Mouse (Mus musculus) adrenal gland (tissue): ENCODE data around the gene Nptxr.

Experiments used
- intact Hi-C: fragments of 180-260 bp; cut with DNase I; formaldehyde crosslinking; loops from one replicate; pipeline ENCODE4 v1.15.1; 2025

Gene Nptxr

GRCm38 (mm10) chr15:79755977-79756625, 48.5 kb downstream of the Nptxr start:
- intact Hi-C loops, result loop anchor here (5.0 kb wide), 1 partner anchor 51 kb away; no protein-coding TSS in a partner anchor

GRCm38 (mm10) chr15:79755176-79755575, 49.4 kb downstream of the Nptxr start:
- intact Hi-C loops, result loop anchor here (5.0 kb wide), 1 partner anchor 52 kb away; no protein-coding TSS in a partner anchor

GRCm38 (mm10) chr15:79753873-79754272, 50.7 kb downstream of the Nptxr start:
- intact Hi-C loops, result loop anchor here (5.0 kb wide), 1 partner anchor 78 kb away; the partner anchor contains the start of genes Cbx6 and Npcd

- intact Hi-C loops, result loop anchor here (5.0 kb wide), 1 partner anchor 79 kb away; the partner anchor contains the start of genes Cbx6 and Npcd
These were observed 51.2 kb downstream of the Nptxr start for GRCm38 (mm10) chr15:79753420-79753752.

DNA sequence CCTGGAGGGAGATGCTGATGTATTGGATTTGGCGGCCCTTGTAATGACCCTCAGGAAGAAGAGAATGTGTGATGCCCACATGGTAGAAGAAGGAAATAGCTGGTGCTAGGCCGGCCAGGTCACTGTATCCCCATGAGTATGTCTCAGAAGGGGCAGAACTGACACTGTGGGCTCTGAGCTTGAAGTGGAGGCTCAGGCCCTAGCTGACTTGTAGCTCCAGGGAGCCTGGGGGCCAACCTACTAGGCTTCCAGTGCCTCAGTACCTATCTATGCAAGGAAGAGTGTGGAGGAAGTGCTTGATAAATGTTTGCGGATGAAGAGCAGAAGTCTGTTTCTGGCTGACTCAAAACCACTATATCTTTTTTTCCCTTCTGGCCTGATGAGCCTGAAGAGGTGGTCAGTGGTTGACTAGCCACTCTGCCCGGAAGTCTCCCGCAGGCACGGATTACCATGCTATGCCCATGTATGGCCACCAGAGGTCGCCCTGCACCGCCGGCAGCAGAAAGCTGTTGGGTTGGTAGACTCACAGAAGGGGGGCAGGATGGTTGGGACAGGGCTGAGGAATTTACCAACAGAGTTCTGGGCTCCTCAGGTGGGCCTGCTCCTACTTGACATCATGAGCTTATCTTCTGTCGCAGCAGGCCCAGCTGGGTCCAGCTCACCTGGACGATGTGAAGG, 51.7 kb downstream of the Nptxr start:
- intact Hi-C loops, result loop anchor here (5.0 kb wide), 1 partner anchor 79 kb away; the partner anchor contains the start of genes Cbx6 and Npcd

- intact Hi-C loops, result loop anchor here (5.0 kb wide), 1 partner anchor 81 kb away; the partner anchor contains the start of genes Cbx6 and Npcd
These were observed 52.8 kb downstream of the Nptxr start for GRCm38 (mm10) chr15:79751772-79752171.

DNA sequence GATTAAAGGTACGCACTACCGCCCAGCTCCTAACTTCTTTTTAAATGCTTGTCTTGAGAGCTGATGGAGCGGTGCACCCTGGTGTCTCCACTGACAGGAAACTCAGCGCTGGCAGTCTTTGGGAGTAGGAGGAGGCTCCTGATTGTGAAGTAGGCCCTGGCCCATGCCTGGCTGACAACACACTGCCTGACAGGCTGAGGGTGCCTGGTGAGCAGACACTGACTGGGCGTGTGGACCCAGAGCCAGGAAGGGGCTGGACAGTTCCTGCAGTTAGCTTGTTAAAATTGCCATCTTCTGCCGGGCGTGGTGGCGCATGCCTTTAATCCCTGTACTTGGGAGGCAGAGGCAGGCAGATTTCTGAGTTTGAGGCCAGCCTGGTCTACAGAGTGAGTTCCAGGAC, 54.3 kb downstream of the Nptxr start:
- intact Hi-C loops, result loop anchor here (5.0 kb wide), 1 partner anchor 82 kb away; the partner anchor contains the start of genes Cbx6 and Npcd

DNA sequence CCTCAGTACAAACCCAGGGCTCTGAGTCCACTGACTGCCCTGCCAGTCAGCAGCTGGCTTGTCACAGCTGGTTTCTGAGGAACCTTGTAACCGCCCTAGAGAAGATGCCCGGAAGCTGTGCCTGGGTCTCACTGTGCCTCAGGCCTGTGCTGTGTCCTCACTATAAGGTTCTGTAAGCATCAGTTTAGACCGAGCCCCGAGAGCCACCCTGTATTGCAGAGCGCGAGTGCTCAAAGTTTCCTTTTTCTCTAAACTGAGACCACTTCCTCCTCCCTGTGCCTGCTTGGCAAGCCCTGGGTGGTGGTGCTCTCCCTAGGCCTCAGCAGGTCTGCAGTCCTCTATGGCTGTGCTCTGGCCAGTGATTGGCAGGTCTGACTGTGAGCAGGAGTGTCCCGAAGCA, 55.4 kb downstream of the Nptxr start:
- intact Hi-C loops, result no loop called here

DNA sequence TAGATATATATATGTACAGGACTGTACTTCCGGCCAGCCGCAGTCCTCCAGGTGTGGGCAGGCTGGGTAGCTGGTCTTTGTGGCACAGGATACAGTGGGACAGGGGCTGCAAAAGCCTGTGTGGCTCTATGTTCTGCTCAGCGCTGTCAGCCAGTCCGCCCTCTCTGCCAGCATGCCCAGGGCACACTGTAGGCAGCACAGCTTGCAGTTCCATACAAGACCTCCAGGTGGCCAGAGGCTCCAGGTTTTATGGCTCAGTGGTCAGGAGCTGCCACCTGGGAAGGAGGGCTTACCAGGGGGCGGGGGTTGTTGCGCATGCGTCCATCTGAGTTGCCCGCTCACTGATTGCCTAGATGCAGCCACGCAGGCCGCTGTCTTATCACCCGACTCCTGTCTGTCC, 56.6 kb downstream of the Nptxr start:
- intact Hi-C loops, result no loop called here

DNA sequence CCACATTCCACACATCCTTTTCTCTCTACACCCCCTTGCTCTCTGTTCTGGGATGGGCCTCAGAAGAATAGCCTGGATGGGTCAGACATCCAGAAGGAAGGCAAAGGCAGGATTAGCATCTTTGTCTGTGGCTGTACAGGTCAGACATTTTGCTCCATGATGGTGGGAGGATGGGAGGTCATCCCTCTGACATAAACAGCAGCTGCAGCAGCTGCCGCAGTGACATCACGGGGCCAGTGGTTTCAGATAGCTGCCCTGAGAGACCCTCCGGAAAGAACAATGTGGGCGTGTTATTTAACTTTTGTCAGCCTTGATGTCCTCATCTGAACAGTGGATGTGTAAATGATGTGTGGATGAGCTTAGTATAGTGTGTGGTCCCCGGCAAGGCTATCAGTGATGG, 58.7 kb downstream of the Nptxr start:
- intact Hi-C loops, result no loop called here

DNA sequence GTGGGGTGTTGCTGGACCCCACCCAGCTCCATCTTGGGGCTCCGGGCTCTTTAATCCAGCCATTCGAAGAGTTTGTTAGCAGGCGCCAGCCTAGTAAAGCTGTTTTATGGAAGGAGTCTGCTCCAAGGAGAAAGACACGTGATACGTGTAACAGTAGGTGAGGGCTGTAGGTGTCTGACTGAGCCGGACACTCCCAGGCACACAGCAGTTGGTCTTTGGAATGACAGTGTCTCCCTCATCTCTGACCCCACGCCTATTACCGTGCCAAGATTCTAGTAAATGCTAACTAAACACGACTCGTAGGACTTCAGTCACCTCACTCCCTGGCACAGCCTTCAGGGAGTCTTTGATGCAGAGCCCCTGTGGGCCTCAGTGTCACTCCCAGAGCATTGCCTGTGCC, 59.3 kb downstream of the Nptxr start:
- intact Hi-C loops, result no loop called here

GRCm38 (mm10) chr15:79744742-79745141, 59.8 kb downstream of the Nptxr start:
- intact Hi-C loops, result loop anchor here (5.0 kb wide), 1 partner anchor 57 kb away; the partner anchor contains the start of gene Josd1

DNA sequence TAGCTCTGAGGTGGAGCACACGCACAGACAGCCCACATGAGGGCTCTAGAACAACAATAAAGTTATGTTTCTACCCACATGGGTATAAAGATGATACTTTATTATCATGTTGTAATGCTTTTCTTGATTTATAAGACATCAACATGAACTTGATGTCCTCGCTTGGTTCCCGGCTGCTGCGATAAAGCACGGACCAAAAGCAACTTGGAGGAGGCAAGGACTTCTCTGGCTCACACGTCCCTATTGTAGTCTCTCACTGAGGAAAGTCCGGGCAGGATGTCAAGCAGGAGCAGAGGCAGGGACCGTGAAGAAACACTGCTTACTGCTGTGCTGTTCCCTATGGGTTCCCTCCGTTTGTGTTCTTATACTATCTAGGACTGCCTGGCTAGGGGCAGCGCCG, 60.6 kb downstream of the Nptxr start:
- intact Hi-C loops, result loop anchor here (5.0 kb wide), 1 partner anchor 57 kb away; the partner anchor contains the start of gene Josd1

DNA sequence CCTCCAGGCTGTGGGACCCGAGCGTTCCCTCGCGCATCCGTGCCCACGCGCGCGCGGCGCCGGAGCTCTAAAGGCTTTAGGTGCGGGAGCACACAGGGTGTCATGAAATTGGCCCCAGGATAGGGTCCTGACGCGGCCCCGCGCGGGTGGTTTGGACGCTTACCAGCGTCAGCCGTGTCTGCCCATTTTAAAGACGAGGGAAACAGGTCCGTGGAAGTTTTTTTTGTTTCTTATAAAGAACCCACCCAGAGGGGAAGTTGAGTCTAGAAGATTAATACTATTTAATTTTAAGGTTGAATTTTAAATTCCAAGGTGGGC, 61.9 kb downstream of the Nptxr start:
- intact Hi-C loops, result loop anchor here (5.0 kb wide), 1 partner anchor 55 kb away; the partner anchor contains the start of gene Josd1

- intact Hi-C loops, result loop anchor here (5.0 kb wide), 1 partner anchor 55 kb away; the partner anchor contains the start of gene Josd1
These were observed 62.5 kb downstream of the Nptxr start, which contains the start of gene Sun2 for GRCm38 (mm10) chr15:79741921-79742705. TSS of gene Sun2 (minus strand) at chr15:79742536.

DNA sequence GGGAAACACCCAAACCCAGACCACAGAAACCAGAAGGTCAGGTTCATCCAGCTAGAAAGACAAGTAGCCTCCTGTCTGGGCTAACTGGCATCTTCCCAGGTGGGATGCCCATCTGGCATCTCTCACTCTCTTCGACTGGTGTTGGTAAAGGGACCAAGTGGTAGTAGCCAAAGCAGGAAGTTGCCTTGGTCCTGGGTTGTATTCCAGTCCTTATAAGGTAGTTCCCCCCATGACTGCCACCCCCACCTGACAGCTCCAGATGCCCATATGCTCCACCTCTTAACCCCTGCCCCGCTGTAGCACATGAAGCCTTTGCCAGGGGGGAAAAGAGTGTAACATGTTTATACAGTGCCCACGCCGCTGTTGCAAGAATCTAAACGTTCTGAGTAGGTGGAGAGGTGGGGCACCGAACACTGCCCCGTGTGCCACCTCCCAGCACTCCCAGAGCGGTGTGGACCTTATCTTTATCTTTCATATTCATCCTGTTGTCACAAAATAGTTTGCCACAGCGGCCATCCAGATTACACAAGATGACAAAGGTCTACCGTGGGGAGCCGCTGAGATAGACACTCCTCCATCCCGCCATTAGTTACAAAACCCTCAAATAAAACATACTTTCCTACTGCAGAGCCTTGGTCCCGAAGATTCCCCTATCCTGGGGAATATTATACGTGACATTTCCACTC, 63.2 kb downstream of the Nptxr start:
- intact Hi-C loops, result loop anchor here (5.0 kb wide), 1 partner anchor 54 kb away; the partner anchor contains the start of gene Josd1

DNA sequence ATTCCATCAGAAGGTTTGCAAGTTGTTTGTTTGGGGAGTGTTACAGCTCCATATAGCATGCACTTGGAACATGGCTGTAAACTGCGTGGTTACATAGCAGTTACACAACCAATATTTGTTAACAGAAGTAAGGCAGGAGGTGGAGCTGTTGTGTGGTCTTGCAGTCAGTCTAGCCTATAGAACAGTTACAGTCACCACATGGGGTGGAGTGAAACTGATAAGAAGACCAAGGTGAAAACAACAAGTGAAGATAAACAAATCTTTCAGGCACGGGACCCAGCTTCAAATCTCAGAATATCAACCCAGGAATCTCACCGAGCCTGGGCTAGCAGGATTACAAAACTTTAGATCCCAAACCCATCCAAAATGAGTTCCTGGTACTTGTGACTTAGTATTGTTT, 63.8 kb downstream of the Nptxr start:
- intact Hi-C loops, result loop anchor here (5.0 kb wide), 1 partner anchor 53 kb away; the partner anchor contains the start of gene Josd1
